In genomic region chr1:43241208-43241607, GRCm38 (mm10) we compare ENCODE assay signal across 19 mouse cellular contexts. TPM values are rescaled to one million over a fixed set of nuclear protein-coding genes. Genes with fewer than 3 reads are reported as not detected.
A peak's percentile ranks its signal among the peaks of the same experiment; 100 is the strongest.
DNase-seq lines count a peak whose midpoint lies in the region; ATAC-seq lines count a peak whose summit lies in the region.
"Had no signal": no experiment of that assay in that cellular context is flagged by ENCODE, and none has a peak within 500 bp of the region (broad histone marks: within the 10 kb centered on the region; RNA-seq: fewer than 3 reads in every experiment).

No protein-coding gene starts in this region.

- H3K27me3 ChIP-seq in heart, embryonic 13.5 days (replicated peaks), result no peaks in the 10 kb centered on the region
- H3K27me3 ChIP-seq in heart, embryonic 10.5 days (ENCODE audit: insufficient read depth, poor library complexity, severe bottlenecking), result no peaks in the 10 kb centered on the region
- H3K27me3 ChIP-seq: kidney, embryonic 15.5 days; liver, embryonic 15.5 days; midbrain, embryonic 15.5 days; neural tube, embryonic 12.5 days had no signal

- H3K9ac ChIP-seq in heart, embryonic 13.5 days, result no peak overlapping the region
- H3K9ac ChIP-seq: kidney, embryonic 15.5 days; liver, embryonic 15.5 days; midbrain, embryonic 15.5 days; neural tube, embryonic 12.5 days had no signal

- H3K27ac ChIP-seq in heart, embryonic 13.5 days (replicated peaks), result peak overlapping the region; percentile 50; the same call in 1 of the 2 replicates
- no peak overlapping the region for H3K27ac ChIP-seq in heart, embryonic 10.5 days
- H3K27ac ChIP-seq: forebrain, embryonic 10.5 days; hindbrain, postnatal 0 days; kidney, embryonic 15.5 days; layer of hippocampus, adult 2 months; liver, embryonic 15.5 days; midbrain, embryonic 15.5 days; neural tube, embryonic 12.5 days had no signal

- 80% methylated on average over 2 of the region's 2 CpGs for WGBS in heart, embryonic 13.5 days
- WGBS in heart, embryonic 10.5 days, result 75% methylated on average over 2 of the region's 2 CpGs

- no peak for DNase-seq in heart, embryonic 10.5 days (ENCODE audit: low spot score)
- peak; percentile 13 for DNase-seq in thymus, postnatal 0 days (ENCODE audit: low spot score)
- no peak for DNase-seq in thymus, postnatal 4 days
- no peak for DNase-seq in right cerebral cortex, postnatal 36 days (ENCODE audit: low spot score in 2 of 2)
- DNase-seq in layer of hippocampus, adult 18-20 months (ENCODE audit: low spot score in 2 of 2), result no peak
- DNase-seq in cerebellum, postnatal 25 days, result no peak
- DNase-seq: gastrocnemius, postnatal 14 days; lung, postnatal 14 days; right cerebral cortex, postnatal 4 days; thymus, postnatal 25 days had no signal

- H3K4me1 ChIP-seq in heart, embryonic 13.5 days, result peaks cover 57% of the 10 kb centered on the region
- peaks cover 32% of the 10 kb centered on the region for H3K4me1 ChIP-seq in heart, embryonic 10.5 days
- H3K4me1 ChIP-seq: forebrain, embryonic 10.5 days; liver, embryonic 15.5 days; midbrain, embryonic 15.5 days; neural tube, embryonic 12.5 days had no signal

- no peak overlapping the region for H3K4me2 ChIP-seq in heart, embryonic 13.5 days
- H3K4me2 ChIP-seq: kidney, embryonic 15.5 days; liver, embryonic 15.5 days; midbrain, embryonic 15.5 days; neural tube, embryonic 12.5 days had no signal

- no peak overlapping the region for H3K4me3 ChIP-seq in heart, embryonic 13.5 days
- H3K4me3 ChIP-seq in heart, embryonic 10.5 days, result no peak overlapping the region
- H3K4me3 ChIP-seq: forebrain, embryonic 10.5 days; kidney, embryonic 15.5 days; layer of hippocampus, adult 2 months; liver, embryonic 15.5 days; midbrain, embryonic 15.5 days; neural tube, embryonic 12.5 days had no signal

- no peaks in the 10 kb centered on the region for H3K36me3 ChIP-seq in heart, embryonic 13.5 days
- no peaks in the 10 kb centered on the region for H3K36me3 ChIP-seq in heart, embryonic 10.5 days
- H3K36me3 ChIP-seq: forebrain, embryonic 10.5 days; kidney, embryonic 15.5 days; liver, embryonic 15.5 days; midbrain, embryonic 15.5 days; neural tube, embryonic 12.5 days had no signal

- no peak for ATAC-seq in heart, embryonic 13.5 days (ENCODE audit: extremely low read depth, insufficient number of reproducible peaks, low FRiP score, low TSS enrichment)
- ATAC-seq in inflammation-experienced regulatory T-cells, adult 6 months, result peak; percentile 80
- ATAC-seq: hindbrain, postnatal 0 days; midbrain, embryonic 15.5 days had no signal

- H3K9me3 ChIP-seq in heart, embryonic 13.5 days, result no peaks in the 10 kb centered on the region
- no peaks in the 10 kb centered on the region for H3K9me3 ChIP-seq in heart, embryonic 10.5 days
- H3K9me3 ChIP-seq: forebrain, embryonic 10.5 days; kidney, embryonic 15.5 days; liver, embryonic 15.5 days; midbrain, embryonic 15.5 days; neural tube, embryonic 12.5 days had no signal

RNA-seq across cellular contexts. Expression of gene Fhl2, which starts 44.4 kb away (rescaled TPM):
- polyA plus RNA-seq in heart, embryonic 13.5 days (2015; fragmentation: Nextera tagmentation; extraction: Ambion mirVana), result 228 and 259 TPM in 2 replicates
- polyA plus RNA-seq in heart, embryonic 10.5 days (2016; fragmentation: Nextera tagmentation; extraction: Ambion mirVana), result 112 and 178 TPM in 2 replicates
- 5.3 and 6.0 TPM in 2 replicates for polyA plus RNA-seq in thymus, postnatal 0 days (2015; fragmentation: Nextera tagmentation; extraction: Ambion mirVana)
- 1 to 10 TPM; 1.5 to 5.8 (median 2.8) TPM for polyA plus RNA-seq in inflammation-experienced regulatory T-cells, adult 6 months (2017; shearing (Covaris generic))
- 10 to 100 TPM; 28.5 to 34.0 TPM for total RNA-seq in layer of hippocampus, adult 18-20 months (2021)

Comparison
In these comparisons a context has a peak if more than half of its experiments do, and no peak if none do; other contexts are left out.
1. RNA of gene Fhl2, which starts 44.4 kb away (polyA plus RNA-seq): 228 to 259 TPM in heart, embryonic 13.5 days and 112 to 178 TPM in heart, embryonic 10.5 days; 5.3 to 6.0 TPM in thymus, postnatal 0 days and 1.5 to 5.8 TPM in inflammation-experienced regulatory T-cells, adult 6 months; every median in the first group is over 10 times any median in the second.